Mouse (Mus musculus) thymus, postnatal 14 days (tissue): Measurements from ENCODE around the gene Rassf5.
A peak's percentile ranks its signal among the peaks of the same experiment; 100 is the strongest.

Experiments
- DNase-seq: peaks from one replicate; pipeline ENCODE4 v3.0.0; 2021

Gene Rassf5

GRCm38 (mm10) chr1:131206342-131206741 is 38.7 kb downstream of the Rassf5 start:
- DNase-seq, result no peak

GRCm38 (mm10) chr1:131204461-131204860 is 40.6 kb downstream of the Rassf5 start:
- DNase-seq, result peak; percentile 70

- no peak for DNase-seq
Measured at GRCm38 (mm10) chr1:131201391-131201790, 43.7 kb downstream of the Rassf5 start.

- DNase-seq, result peak; percentile 36
Measured at GRCm38 (mm10) chr1:131200588-131200987, 44.5 kb downstream of the Rassf5 start.

GRCm38 (mm10) chr1:131199976-131200375 is 45.1 kb downstream of the Rassf5 start:
- peak; percentile 98 for DNase-seq

GRCm38 (mm10) chr1:131199118-131199821 is 45.8 kb downstream of the Rassf5 start:
- DNase-seq, result peak; percentile 56

- DNase-seq, result peak; percentile 57
Measured at GRCm38 (mm10) chr1:131198417-131198960, 46.6 kb downstream of the Rassf5 start.

- DNase-seq, result no peak
Measured at GRCm38 (mm10) chr1:131196107-131196506, 49.0 kb downstream of the Rassf5 start.

GRCm38 (mm10) chr1:131195653-131196052 is 49.4 kb downstream of the Rassf5 start:
- DNase-seq, result no peak

- DNase-seq, result no peak
Measured at GRCm38 (mm10) chr1:131193746-131194145, 51.3 kb downstream of the Rassf5 start.

GRCm38 (mm10) chr1:131188655-131189054 is 56.4 kb downstream of the Rassf5 start:
- no peak for DNase-seq

GRCm38 (mm10) chr1:131187856-131188255 is 57.2 kb downstream of the Rassf5 start:
- no peak for DNase-seq

- no peak for DNase-seq
Measured at GRCm38 (mm10) chr1:131186995-131187394, 58.1 kb downstream of the Rassf5 start.

GRCm38 (mm10) chr1:131185821-131186506 is 59.1 kb downstream of the Rassf5 start:
- DNase-seq, result no peak

GRCm38 (mm10) chr1:131184956-131185660 is 60.0 kb downstream of the Rassf5 start:
- DNase-seq, result no peak

- no peak for DNase-seq
Measured at GRCm38 (mm10) chr1:131184253-131184955, 60.7 kb downstream of the Rassf5 start.

- no peak for DNase-seq
Measured at GRCm38 (mm10) chr1:131183201-131183600, 61.9 kb downstream of the Rassf5 start.

GRCm38 (mm10) chr1:131181642-131182527 is 63.2 kb downstream of the Rassf5 start:
- peak; percentile 89 for DNase-seq

GRCm38 (mm10) chr1:131180386-131180785 is 64.7 kb downstream of the Rassf5 start:
- no peak for DNase-seq

GRCm38 (mm10) chr1:131178083-131178482 is 67.0 kb downstream of the Rassf5 start:
- DNase-seq, result no peak

GRCm38 (mm10) chr1:131177249-131177648 is 67.8 kb downstream of the Rassf5 start:
- no peak for DNase-seq

- no peak for DNase-seq
Measured at GRCm38 (mm10) chr1:131175819-131176218, 69.2 kb downstream of the Rassf5 start.
